Mouse (Mus musculus) myocyte (in vitro differentiated cells): ENCODE measurements around the gene Hsd17b1. TPM values are rescaled to one million over a fixed set of nuclear protein-coding genes. Genes with fewer than 3 reads are reported as not detected.
A peak's percentile ranks its signal among the peaks of the same experiment; 100 is the strongest.

Source experiments
- H3K27me3 ChIP-seq: one replicate; pipeline ENCODE4 v1.6.1; 2011; ENCODE audit not compliant: control insufficient read depth, insufficient read depth, insufficient read length
- H3K36me3 ChIP-seq: one replicate; pipeline ENCODE4 v1.6.1; 2011; ENCODE audit not compliant: control insufficient read depth, insufficient read depth
- H3K4me2 ChIP-seq: one replicate; pipeline ENCODE4 v1.6.1; 2011; ENCODE audit warnings: low read depth, control low read depth
- H3K4me3 ChIP-seq: one replicate; pipeline ENCODE4 v1.5.1; 2011; ENCODE audit warnings: mild to moderate bottlenecking, control low read depth, moderate library complexity
- H3K79me2 ChIP-seq: one replicate; pipeline ENCODE4 v1.6.1; 2011; ENCODE audit not compliant: control insufficient read depth, insufficient read depth
- H3ac ChIP-seq: one replicate; pipeline ENCODE4 v1.6.1; 2011; ENCODE audit not compliant: control insufficient read depth, insufficient read length
- CEBPB ChIP-seq: IDR thresholded peaks from 2 replicates; pipeline ENCODE4 v1.6.1; 2011; ENCODE audit warnings: mild to moderate bottlenecking, moderate library complexity; ENCODE audit not compliant: poor library complexity, insufficient read depth, severe bottlenecking
- E2F4 ChIP-seq: IDR thresholded peaks from one replicate; pipeline ENCODE4 v1.6.1; 2011; ENCODE audit warnings: mild to moderate bottlenecking, control low read depth, moderate library complexity; ENCODE audit not compliant: insufficient read depth
- MAX ChIP-seq: IDR thresholded peaks from one replicate; pipeline ENCODE4 v1.6.1; 2011; ENCODE audit warnings: low read depth, mild to moderate bottlenecking, control low read depth
- MYOD1 ChIP-seq, 3 experiments: IDR thresholded peaks; one replicate each; pipeline ENCODE4 v1.6.1; 2011; ENCODE audit warnings: control low read depth in 2 of 3, low read depth in 2 of 3, mild to moderate bottlenecking in 2 of 3, moderate library complexity in 1 of 3; ENCODE audit not compliant: insufficient read length in 2 of 3, control insufficient read depth in 1 of 3
- MYOG ChIP-seq, 3 experiments: IDR thresholded peaks; one replicate each; pipeline ENCODE4 v1.6.1; 2011; ENCODE audit warnings: control low read depth in 2 of 3, low read depth in 2 of 3, mild to moderate bottlenecking in 2 of 3; ENCODE audit not compliant: insufficient read length in 2 of 3, control insufficient read depth in 1 of 3, insufficient read depth in 1 of 3
- POLR2A ChIP-seq: IDR thresholded peaks from one replicate; pipeline ENCODE4 v1.6.1; 2011; ENCODE audit warnings: low read depth, mild to moderate bottlenecking, control low read depth, moderate library complexity; ENCODE audit not compliant: insufficient read length
- POLR2AphosphoS2 ChIP-seq: IDR thresholded peaks from one replicate; pipeline ENCODE4 v1.6.1; 2011; ENCODE audit warnings: low read depth, control low read depth; ENCODE audit not compliant: insufficient read length
- REST ChIP-seq: IDR thresholded peaks from one replicate; pipeline ENCODE4 v1.6.1; 2011; ENCODE audit warnings: mild to moderate bottlenecking, control low read depth, moderate library complexity; ENCODE audit not compliant: insufficient read depth, insufficient read length
- SRF ChIP-seq: IDR thresholded peaks from one replicate; pipeline ENCODE4 v1.6.1; 2011; ENCODE audit warnings: low read depth; ENCODE audit not compliant: control insufficient read depth, insufficient read length
- TCF12 ChIP-seq: IDR thresholded peaks from one replicate; pipeline ENCODE4 v1.6.1; 2011; ENCODE audit warnings: mild to moderate bottlenecking, control low read depth; ENCODE audit not compliant: poor library complexity, insufficient read depth, severe bottlenecking
- TCF3 ChIP-seq: IDR thresholded peaks from one replicate; pipeline ENCODE4 v1.6.1; 2011; ENCODE audit warnings: low read depth, control low read depth; ENCODE audit not compliant: insufficient read length
- USF1 ChIP-seq: IDR thresholded peaks from one replicate; pipeline ENCODE4 v1.6.1; 2011; ENCODE audit warnings: low read depth, mild to moderate bottlenecking, control low read depth, moderate library complexity
- polyA plus RNA-seq: library from polyadenylated mRNA; unstranded; fragments of >200 nt; fragmentation: generic; extraction: Trizol; gene quantifications from one replicate; pipeline ENCODE4 v1.2.1, GENCODE M21; 2012; ENCODE audit warnings: missing spikeins

Gene Hsd17b1
- polyA plus RNA-seq, 1 experiment = 0.49 TPM

- TF ChIP-seq TCF12 = no peak
- TF ChIP-seq SRF = no peak
- TF ChIP-seq MYOG (IDR thresholded peaks at IDR 0.05; ENCODE audit: control insufficient read depth in 1 of 3, insufficient read depth in 1 of 3, insufficient read length in 2 of 3, low read depth in 2 of 3) = no peak
- no peak for TF ChIP-seq TCF3
- TF ChIP-seq E2F4 = no peak
- TF ChIP-seq MAX = no peak
- TF ChIP-seq POLR2A = no peak
- no peak for TF ChIP-seq CEBPB
- TF ChIP-seq MYOD1 (IDR thresholded peaks at IDR 0.05; ENCODE audit: control insufficient read depth in 1 of 3, insufficient read length in 2 of 3, low read depth in 2 of 3) = no peak
- no peak for TF ChIP-seq REST
- TF ChIP-seq USF1 = no peak
- TF ChIP-seq POLR2AphosphoS2 = no peak
- Histone ChIP-seq H3K4me3 (no peak overlapping the region), H3K4me2 (no peak overlapping the region), H3K79me2 (peaks cover 99% of the 10 kb centered on the region), H3ac (no peak overlapping the region), H3K27me3 (no peaks in the 10 kb centered on the region), H3K36me3 (peaks cover 7% of the 10 kb centered on the region)
These were observed 34.0 kb downstream of the Hsd17b1 start for GRCm38 (mm10) chr11:101112186-101112585.

GRCm38 (mm10) chr11:101115564-101115963 is 37.4 kb downstream of the Hsd17b1 start:
- Histone ChIP-seq H3K27me3 (no peaks in the 10 kb centered on the region), H3K36me3 (peaks cover 9% of the 10 kb centered on the region), H3K4me3 (no peak overlapping the region), H3K4me2 (no peak overlapping the region), H3K79me2 (peaks cover 89% of the 10 kb centered on the region), H3ac (no peak overlapping the region)
- TF ChIP-seq MAX = no peak
- no peak for TF ChIP-seq MYOG (IDR thresholded peaks at IDR 0.05; ENCODE audit: control insufficient read depth in 1 of 3, insufficient read depth in 1 of 3, insufficient read length in 2 of 3, low read depth in 2 of 3)
- no peak for TF ChIP-seq TCF12
- no peak for TF ChIP-seq REST
- no peak for TF ChIP-seq MYOD1 (IDR thresholded peaks at IDR 0.05; ENCODE audit: control insufficient read depth in 1 of 3, insufficient read length in 2 of 3, low read depth in 2 of 3)
- TF ChIP-seq CEBPB = no peak
- no peak for TF ChIP-seq USF1
- no peak for TF ChIP-seq POLR2AphosphoS2
- TF ChIP-seq TCF3 = no peak
- no peak for TF ChIP-seq SRF
- no peak for TF ChIP-seq POLR2A
- TF ChIP-seq E2F4 = no peak

GRCm38 (mm10) chr11:101118105-101118504 is 39.9 kb downstream of the Hsd17b1 start:
- Histone ChIP-seq H3K27me3 (no peaks in the 10 kb centered on the region), H3K4me2 (peak overlapping the region; percentile 93), H3K36me3 (peaks cover 13% of the 10 kb centered on the region), H3ac (no peak overlapping the region), H3K4me3 (peak overlapping the region; percentile 72), H3K79me2 (peaks cover 75% of the 10 kb centered on the region)
- TF ChIP-seq TCF3 = no peak
- no peak for TF ChIP-seq E2F4

- peak overlapping the region; percentile 93 for H3K4me2 ChIP-seq
- H3K79me2 ChIP-seq = peaks cover 64% of the 10 kb centered on the region
- peak overlapping the region; percentile 72 for H3K4me3 ChIP-seq
- H3K27me3 ChIP-seq = no peaks in the 10 kb centered on the region
- TF ChIP-seq TCF3 (no peak), TCF12 (no peak), REST (no peak), E2F4 (no peak), SRF (no peak)
- H3K36me3 ChIP-seq = peaks cover 18% of the 10 kb centered on the region
- peak overlapping the region; percentile 23 for H3ac ChIP-seq
These were observed 41.0 kb downstream of the Hsd17b1 start for GRCm38 (mm10) chr11:101119131-101119760.

- H3ac ChIP-seq = peak within 1 kb of the TSS; percentile 23
- peak within 1 kb of the TSS; percentile 72 for H3K4me3 ChIP-seq
- H3K4me2 ChIP-seq = peak within 1 kb of the TSS; percentile 93
- no peak for TF ChIP-seq MAX
- TF ChIP-seq TCF3 = no peak
- TF ChIP-seq POLR2AphosphoS2 = peak; percentile 94
- peak; percentile 65 for TF ChIP-seq SRF
- peak in 1 of 3 experiments; percentile 19 for TF ChIP-seq MYOG (IDR thresholded peaks at IDR 0.05; ENCODE audit: control insufficient read depth in 1 of 3, insufficient read depth in 1 of 3, insufficient read length in 2 of 3, low read depth in 2 of 3)
- TF ChIP-seq CEBPB = no peak
- no peak for TF ChIP-seq MYOD1 (IDR thresholded peaks at IDR 0.05; ENCODE audit: control insufficient read depth in 1 of 3, insufficient read length in 2 of 3, low read depth in 2 of 3)
- no peak for TF ChIP-seq USF1
- TF ChIP-seq POLR2A = peak; percentile 83
- no peak for TF ChIP-seq REST
- no peak for TF ChIP-seq TCF12
- TF ChIP-seq E2F4 = no peak
- H3K27me3 ChIP-seq = no peaks in the 10 kb centered on the region
- H3K36me3 ChIP-seq = peaks cover 18% of the 10 kb centered on the region
- peaks cover 57% of the 10 kb centered on the region for H3K79me2 ChIP-seq
These were observed 41.7 kb downstream of the Hsd17b1 start, which contains the start of the genes Retreg3 and Tubg1 for GRCm38 (mm10) chr11:101119761-101120544. Gene Retreg3 (minus strand): TSS chr11:101119893. Gene Tubg1 (plus strand): TSS chr11:101119938.
